Mouse (Mus musculus): Measurements from ENCODE around the gene Selenoo.

The Selenoo gene

DNA sequence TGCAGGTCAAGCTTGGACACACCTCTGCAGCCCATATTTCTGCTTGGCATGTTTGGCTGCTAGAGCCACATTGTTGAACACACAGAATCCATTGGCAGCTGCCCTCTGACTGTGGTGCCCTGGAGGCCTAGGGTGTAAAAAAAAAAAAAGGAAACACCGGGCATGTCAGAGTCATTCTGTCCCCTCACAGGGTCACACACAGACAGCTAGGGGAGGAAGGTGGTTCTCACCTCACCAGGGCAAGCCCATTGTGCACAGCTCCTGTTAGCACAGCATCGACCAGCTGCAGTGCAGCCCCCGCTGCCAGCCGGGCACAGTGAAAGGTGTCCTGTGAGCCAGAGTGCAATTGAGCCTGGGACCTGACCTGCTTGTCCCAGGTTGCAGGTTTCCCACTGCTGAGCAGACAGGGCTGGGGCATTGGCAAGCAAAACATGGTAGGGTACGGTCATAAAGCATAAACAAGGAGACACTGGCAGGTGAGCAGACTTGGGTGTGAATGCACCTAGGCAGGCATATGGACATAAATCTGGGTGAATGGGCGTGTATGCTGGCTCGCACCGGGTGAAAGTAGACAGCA, 38.6 kb downstream of the Selenoo start:
- peak in 1 of 2 experiments; percentile 41 for DNase-seq

DNA sequence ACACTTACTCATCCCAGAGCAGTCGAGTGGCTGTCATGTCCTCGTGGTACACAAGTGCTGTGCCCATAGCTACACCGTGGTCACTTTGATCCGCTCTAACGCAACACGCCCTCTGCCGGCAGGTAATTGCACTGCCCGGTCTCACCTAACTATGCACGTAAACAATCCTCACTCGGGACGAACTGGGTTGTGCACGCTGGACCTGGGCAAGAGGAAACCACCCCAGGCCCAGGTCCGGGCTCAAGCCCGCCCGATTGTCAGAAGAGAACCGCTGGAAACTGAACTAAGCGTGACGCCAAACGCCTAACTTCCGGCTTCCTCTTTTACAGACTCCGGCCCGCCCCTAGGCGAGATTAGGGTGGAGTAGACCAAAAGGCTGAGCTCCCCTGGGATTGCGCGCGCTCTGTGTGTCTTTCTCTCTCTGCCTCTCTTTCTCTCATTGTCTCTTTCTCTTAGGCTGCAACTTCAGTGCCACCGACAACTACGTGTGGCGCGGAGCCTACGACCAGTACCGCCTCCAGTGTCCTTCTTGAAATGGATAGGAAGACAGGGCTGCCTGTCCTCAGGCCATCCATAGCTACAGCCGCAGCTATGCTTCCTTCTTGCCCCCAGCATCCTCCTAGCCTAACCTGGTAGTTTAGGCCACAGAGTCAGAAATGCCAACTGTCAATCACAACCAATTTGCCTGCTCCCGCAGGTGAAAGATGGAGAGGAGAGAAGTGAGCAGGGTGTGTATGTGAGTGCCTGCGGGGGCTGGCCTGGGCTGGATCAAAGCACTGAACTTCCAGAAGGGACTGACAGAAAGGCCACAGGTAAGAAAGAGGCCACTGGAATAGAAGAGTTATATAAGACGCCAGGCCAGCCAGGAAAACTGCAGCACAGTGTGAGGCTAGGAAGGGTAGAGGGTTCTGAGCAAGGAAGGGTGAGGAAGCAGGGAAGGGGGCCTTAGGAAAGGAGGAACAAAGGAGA, 39.8 kb downstream of the Selenoo start, which contains the start of gene Hdac10:
Gene Hdac10, minus strand, starts transcription at position 319 of the 969 bp plus-strand sequence.
- peak; percentile 96 to 97 for DNase-seq

DNA sequence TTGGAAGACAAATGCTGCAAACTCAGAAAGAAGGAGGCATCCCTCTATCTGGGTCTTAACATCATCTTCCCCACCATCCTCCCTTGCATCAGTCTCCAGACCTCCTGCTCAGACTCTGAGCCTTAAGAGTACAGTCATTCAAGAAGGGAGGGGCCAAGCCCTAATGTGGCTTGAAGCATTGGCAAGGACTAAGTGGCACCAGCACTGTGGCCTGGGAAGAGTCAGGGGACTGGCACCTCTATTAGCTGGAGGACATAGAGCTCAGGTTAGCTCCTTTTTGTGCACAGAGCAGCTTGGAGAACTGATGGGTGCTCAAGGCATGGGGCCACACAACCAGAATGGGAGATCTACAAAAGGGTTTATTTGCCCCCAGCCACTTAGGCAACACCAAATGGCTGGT, 41.4 kb downstream of the Selenoo start:
- no peak for DNase-seq

DNA sequence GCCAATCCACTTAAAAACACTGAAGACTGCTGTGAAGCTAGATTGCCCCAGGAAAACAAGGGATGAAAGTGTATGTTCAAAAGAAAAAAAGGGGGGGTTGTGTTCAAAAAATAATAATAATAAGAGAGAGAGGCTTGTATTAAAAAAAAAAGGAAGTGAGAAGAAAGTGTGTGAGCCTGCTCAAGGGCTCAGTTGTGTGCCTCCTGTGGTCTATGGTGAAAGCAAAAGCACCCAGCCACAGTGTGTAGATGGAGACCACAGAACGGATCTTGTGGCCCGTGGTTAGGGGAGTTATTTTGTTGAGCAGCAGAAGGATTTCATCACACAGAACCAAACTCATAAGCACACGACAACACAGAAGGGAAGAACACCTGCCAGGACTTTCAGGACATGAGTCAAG, 42.4 kb downstream of the Selenoo start:
- no peak for DNase-seq

DNA sequence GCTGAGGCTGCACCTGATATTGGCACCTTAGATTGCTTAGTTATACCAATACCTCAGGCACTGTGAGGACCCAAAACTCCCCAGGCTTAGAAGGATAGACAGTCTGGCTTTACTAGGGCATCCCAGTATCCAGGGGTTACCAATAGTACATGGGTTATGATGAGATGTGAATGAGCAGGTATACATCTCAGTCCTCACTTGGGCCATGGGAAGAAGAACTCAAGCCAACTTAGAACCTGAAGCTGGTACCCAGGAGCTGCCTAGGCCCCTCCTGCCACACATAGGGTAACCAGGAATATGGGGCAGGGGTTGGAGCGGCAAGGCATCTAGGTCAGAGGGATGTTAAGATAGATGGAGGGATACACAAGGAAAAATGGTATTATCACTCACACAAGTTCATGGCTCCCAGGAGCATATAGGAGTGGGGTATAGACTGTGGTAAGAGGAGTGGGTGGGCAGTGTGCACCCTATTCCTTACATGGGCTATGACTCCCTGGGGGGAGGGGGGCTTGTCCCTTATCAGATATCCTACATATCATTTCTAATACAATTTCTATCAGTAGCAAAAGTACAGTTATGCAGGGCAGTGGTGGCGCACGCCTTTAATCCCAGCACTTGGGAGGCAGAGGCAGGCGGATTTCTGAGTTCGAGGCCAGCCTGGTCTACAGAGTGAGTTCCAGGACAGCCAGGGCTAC, 47.7 kb downstream of the Selenoo start:
- no peak for DNase-seq

DNA sequence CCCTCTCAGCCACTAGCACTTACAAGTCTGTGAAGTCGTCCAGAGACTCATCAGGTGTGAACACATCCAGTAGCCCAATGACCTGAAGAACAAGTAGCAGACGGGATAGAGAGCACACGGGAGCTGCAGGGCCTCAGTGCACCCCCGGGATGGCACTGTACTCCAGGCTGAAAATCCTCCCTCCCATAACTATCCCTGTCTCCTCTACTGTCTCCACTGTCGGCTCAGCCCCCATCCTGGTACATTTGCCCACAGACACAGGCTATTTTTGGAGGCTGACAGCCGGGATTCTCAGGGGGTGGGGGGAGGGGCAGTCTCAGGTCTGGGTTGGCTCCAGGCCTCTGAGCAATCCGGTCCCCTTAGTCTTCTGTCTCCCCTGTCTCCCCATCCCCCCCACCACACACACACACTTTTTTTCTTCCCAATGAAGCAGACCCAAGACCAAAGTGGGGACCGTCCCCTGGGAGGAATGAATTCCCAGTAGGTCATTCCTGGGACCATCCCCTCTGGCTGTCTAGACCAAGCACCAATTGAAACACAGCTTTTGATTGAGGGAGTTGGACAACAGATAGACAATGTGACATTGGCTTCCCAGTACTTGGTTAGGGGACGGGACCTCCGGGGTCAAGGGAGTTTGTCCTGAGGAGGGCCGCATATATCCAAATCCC, 48.6 kb downstream of the Selenoo start:
- DNase-seq, result peak; percentile 51 to 56

DNA sequence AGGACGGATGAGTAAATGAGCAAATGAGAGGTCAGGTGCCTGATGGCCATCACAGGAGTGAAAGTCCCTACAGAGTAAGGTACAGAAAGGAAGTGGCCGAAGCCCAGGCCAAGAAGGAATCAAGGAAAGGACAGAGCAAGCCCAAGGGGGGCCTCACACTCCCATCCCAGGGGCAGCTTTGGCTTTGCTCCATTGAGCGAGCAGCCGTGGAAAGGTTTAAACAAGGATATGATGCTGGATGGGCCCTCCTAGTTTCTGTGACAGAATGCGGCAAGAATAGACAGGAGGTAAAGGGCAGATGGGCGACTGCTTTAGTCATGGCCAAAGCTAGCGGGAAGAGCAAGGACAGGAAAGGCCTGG, 49.1 kb downstream of the Selenoo start:
- DNase-seq, result peak; percentile 58 to 62

DNA sequence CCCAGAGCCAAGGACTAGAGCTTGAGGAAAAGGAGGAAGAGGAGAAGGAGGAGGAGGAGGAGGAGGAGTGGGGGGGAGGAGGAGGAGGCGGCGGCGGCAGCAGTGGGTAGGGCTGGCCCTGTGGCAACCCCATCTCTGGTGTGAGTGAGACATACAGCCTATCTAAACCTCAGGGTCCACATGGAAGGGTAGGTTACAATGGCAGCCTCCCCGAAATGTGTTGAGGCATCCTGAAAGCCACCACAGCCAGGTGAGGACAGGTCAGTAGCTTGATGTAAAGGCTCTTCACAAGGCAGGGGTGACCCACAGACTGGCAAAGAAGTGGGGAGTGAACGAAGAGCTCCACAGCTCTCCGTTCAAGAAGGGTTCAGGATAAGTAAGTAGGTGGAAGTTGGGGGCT, 49.6 kb downstream of the Selenoo start:
- DNase-seq, result no peak

DNA sequence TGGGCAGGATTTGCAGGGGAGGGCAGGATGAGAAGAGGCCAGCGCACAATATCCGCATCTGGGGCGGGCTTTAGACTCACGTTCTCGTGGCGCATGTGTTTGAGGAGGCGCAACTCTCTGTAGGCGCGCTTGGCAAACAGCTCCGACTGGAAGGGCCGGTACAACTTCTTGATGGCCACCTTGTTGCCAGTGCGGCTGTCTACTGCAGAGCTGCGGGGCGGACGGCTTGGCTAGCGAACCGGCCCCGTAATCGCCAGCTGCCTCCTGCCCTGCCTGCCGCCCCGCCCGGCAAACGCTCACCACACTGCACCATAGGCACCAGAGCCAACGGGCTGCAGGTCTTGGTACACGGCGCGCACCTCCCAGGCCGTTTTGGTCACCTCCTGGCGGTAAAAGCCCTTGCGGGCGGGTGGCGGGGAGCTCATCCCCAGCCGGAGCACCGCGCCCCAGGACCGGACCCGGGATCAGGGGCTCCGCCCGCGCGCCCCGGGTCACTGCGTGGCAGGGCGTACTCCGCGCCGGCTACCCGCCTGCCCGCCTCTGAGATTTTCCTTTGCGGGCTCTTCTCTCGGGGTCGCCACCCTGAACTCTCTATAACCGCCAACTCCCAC, 51.3 kb downstream of the Selenoo start:
- DNase-seq, result peak; percentile 83 to 84

DNA sequence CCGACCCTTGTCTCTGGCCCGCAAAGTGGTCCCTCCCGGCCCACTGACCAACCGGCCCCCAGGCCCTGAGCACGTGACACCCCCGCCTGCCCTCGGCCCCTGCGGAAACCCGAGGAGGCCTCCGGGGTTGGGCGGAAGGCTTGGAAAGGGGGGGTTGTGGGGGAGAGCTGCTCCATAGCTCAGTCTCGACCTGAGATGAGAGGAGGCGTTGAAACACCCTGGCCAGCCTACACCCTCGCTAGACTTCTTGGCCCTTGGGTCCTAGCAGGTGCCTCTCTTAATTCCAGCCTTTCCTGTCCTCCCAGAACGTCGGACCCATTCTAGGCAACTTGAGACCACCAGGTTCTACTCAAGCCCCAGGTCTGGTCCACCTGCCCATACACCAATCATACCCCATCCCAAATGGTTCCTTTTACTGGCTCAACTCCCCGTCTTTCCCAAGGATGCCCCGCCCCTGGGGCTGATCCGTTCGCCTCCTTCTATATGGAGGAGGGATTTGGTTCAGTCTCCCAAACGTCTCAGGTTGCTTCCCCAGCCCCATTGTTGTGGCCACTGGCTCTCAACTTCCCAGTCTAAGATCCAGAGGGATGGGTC, 51.9 kb downstream of the Selenoo start, which contains the start of gene Mapk12:
Gene Mapk12, minus strand, starts transcription at position 45 of the 594 bp plus-strand sequence.
- peak; percentile 80 to 82 for DNase-seq

DNA sequence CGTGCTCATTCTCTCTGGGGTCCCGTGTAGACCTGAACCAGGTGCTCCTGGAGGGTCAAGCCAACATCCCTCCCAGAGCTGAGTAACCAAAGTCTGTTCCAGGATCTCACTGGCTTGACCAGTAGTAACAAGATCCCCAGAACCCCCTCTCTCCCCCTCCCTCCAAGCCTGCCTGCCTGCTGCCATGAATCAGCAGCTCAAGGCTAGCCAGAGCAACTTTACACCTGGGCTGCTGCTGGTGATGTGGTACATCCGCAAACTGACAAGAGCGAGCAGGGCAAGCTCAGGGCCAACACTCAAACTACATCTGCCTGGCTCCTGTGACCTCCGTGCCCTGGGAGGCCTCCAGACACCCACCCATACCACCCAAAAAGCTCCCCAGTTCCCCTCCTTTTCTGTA, 52.6 kb downstream of the Selenoo start:
- no peak for DNase-seq

DNA sequence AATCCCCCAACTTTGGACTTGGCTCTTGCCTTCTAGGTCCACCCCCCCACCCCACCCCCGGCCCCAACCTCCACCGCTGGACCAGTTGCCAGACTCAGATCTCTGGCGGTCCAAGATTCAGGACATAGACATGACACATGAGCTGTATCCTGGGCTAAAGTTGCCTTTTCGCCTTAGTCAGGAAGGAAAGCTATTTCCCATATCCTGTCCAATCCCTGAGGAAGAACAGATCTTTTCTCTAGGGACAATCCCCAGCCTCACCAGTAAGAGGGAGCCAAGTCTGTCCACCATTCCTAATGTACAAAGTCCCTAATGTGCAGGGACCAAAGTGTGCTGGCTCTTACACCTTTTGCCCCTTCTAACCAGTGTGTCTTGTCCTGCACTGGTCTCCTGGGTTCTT, 53.0 kb downstream of the Selenoo start:
- no peak for DNase-seq

DNA sequence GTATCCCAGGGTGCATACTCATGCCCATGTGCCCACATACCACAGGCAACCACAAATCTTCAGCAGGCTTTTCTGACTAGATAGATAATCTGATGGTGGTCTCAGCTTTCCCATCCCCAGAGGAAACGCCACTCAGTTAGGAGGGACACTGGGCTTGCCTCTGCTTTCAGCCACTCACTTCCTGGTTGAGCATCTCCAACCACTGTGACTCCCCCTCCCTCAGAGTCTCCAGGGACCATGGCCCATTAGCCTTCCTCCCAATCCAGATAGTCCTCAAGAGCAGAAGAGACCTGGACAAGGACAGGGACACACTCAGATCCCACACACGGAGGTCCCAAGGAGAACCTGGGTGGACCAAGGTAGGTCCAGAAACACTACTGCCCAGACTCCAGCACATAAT, 54.2 kb downstream of the Selenoo start:
- no peak for DNase-seq

DNA sequence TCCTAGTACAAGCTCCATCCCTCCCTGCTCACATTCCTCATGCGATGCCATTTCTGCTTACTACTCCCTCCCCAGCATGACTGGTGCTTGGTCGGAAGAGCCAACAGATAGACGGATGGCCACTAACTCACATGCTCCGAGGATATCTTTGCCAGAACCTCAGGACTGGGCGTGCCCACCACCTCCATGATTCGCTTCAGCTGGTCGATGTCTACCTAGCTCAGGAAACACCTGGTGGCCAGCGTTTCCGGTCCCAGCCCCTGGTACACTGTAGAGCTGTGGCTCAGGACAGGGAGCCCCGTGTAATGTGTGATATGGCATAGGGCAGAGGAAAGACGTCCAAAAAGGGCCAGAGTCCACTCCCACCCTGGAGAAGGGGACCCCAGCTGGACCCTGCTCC, 56.1 kb downstream of the Selenoo start:
- DNase-seq, result no peak

DNA sequence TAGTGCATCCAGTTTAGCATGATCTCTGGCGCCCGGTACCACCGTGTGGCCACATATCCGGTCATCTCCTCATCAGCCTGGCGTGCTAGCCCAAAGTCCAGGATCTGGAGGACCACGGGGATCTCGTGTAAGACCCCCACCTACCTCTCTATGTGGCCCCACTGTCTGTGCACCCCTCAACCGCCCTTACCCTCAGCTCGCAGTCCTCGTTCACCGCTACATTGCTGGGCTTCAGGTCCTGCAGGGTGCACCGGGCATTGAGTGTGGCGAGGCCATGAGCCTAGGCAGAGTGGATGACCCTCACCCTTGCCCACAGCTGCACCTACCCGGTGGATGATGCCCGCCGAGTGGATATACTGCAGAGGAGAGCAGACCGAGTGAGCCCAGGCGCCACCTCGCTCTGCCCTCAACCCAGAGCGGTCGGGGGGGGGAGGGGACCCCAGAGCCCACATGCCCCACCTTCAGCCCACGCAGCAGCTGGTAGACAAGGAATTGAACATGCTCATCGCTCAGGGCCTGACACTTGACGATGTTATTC, 57.0 kb downstream of the Selenoo start:
- DNase-seq, result no peak

DNA sequence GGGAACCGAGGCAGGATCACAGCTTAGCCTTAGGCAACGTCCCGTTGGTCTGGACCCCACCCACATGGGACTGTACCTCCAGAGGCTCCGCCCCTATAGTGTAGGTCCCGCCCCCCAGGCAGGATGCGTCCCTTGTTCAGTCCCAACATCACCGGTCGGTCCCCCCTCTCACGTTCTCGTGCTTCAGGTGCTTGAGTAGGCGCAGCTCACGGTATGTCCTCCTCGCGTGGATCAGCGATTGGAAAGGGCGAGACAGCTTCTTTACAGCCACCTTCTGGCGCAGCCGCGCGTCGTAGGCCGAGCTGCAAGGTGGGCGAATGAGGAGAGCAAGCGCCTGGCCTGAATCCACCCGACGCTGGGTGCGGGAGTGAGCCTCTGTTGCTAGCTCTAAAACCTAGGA, 57.7 kb downstream of the Selenoo start:
- peak; percentile 79 to 86 for DNase-seq

DNA sequence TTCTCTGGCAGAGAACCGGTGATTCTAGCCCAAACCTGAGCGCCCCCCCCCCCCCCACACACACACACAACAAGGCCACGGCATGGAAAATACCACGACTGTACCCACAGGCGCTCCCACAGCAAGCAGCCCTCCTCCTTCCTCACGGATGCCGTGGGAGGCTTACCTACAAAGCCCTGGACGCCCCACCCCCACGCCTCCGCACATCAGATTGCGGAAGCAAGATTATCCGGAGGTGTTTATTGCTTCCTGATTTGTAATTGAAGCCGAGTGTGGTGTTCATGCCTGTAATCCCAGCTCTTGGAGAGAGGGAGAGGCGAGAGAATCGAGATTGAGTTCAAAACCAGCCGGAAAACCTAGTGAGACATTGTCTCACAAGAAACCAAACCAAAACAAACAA, 58.1 kb downstream of the Selenoo start:
- DNase-seq, result peak; percentile 64 to 77

DNA sequence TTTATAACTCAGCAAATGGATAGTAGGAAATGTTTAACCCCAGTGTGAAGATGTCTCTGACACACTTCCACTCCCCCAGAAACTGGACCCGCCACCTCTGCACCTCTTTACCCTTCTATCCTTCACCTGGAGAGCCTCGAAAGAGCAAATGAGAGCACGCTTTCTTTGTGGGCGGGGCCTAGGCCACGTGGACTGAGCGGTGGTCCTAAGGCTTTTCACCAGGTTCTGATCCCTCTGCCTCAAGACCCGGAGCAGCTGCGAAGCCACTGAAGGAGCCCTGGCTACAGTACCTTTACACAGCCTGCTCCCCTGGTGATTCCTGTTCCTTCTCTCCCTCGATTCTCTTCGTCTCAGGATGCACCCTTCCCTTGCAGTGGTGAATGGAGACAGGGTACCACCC, 58.6 kb downstream of the Selenoo start:
- DNase-seq, result no peak

DNA sequence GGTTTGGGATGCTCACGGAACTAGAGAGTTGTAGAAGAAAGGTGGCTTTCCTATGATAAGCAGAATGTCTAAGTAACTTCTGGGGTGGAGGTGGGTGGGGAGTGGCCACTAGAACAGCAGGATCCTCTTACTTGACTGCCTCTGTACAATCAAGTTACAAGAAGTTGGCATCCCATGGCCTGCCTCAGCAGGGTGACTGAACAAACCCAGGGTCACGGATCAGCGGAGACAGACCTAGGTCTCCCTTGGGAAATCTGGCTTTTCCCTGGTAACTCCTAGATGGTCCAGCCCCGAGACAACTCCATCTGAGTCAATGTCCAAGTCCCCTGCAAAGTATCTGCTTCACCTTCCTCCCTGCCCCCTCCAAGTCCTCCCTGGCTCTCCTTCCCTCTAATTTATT, 59.0 kb downstream of the Selenoo start:
- no peak for DNase-seq

DNA sequence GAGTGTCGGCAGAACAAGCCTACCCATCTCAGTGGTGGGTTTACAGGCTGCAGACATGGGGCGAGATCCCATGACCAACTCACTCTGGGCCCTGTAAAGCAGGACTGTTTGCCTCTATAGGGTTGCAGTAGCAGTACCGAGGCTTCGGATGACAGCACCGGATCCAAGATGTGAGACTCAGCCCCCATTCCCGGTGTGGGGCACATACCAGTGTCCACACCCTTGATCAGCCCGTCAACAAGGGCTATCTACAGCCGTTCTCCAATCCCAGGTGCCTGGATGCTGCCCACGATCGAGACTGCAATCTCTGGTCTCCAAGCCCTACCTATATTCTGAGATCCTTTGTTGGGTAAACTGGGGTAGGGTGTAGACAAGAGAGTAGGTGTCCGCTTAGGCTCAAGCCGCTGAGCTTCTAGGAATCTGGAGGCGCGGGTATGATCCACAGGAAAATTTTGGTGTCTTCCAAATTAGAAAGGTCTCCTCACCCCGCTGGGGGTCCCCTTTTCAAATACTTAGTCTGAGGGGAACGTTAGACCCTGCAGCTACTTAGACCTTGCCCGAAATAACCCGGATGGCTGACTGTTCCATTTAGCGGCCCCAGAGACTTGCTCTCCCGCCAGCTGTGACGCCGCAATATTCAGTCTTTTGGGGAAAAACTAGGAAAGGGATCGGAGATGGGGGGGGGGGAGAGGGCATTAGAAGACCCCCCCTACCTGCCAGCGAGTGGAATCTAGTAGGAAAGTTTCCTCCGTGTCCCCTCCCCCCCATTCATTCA, 59.8 kb downstream of the Selenoo start:
- peak in 1 of 2 experiments; percentile 53 for DNase-seq
